Mouse (Mus musculus): ENCODE measurements around the gene Pex19.

DNA sequence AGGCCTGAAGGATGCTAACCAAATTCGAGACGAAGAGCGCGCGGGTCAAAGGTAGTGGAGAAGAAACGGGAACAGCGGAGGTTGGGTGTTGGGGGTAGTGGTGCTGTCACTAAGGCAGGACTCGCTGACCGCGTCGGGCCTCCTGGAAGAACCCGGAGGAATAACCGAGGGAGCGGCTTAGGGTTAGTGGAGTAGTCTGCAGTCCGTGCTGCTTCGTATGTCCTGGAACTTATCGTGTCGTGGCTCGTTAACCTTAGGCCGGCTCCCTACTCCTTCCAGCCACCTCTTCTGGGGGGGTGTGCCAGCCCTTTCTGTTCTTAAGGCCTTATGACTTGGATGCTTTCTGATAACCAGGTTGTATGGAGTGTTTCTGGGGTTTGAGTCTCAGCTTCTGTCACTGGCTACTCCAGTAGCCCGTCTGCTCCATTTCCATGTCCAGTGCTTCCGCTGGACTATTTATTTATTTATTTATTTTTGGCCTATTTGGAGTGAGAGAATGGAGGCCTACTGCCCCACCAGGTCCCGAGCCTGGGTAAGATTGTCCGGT is 43.6 kb upstream of the Pex19 start:
- TF ChIP-seq POLR2A (IDR thresholded peaks at IDR 0.05; ENCODE audit: borderline replicate concordance, insufficient read depth, low read length) (no peak), CTCF (IDR thresholded peaks at IDR 0.05; ENCODE audit: borderline replicate concordance, insufficient read depth, low read depth, low read length) (no peak)
